Mouse (Mus musculus) lung, embryonic 15.5 days (tissue): ENCODE measurements at regions not wholly inside any gene's neighbourhood (a gene's known extent, or its start where the extent isn't known, plus 50 kb on each side); places are given as distances from the start of the nearest gene placed in this dataset.

Experiments
- ATAC-seq: fragments of 200-750 bp; cut with Nextera tagmentation; 2 replicates; pipeline ENCODE4 v1.8.0; 2017; ENCODE audit warnings: moderate number of reproducible peaks, borderline replicate concordance; ENCODE audit not compliant: low FRiP score, low TSS enrichment; ENCODE audit errors: extremely low read depth
- H3K27ac ChIP-seq: fragments of 300-500 bp; sonication (generic); 2 replicates; pipeline ENCODE4 v1.5.1; 2015; ENCODE audit warnings: moderate library complexity, mild to moderate bottlenecking, inconsistent platforms
- H3K27me3 ChIP-seq: fragments of 300-500 bp; sonication (generic); 2 replicates; pipeline ENCODE4 v1.6.1; 2015; ENCODE audit warnings: inconsistent platforms
- H3K36me3 ChIP-seq: fragments of 300-500 bp; sonication (generic); 2 replicates; pipeline ENCODE4 v1.6.1; 2015; ENCODE audit warnings: inconsistent platforms
- H3K4me1 ChIP-seq: fragments of 300-500 bp; sonication (generic); 2 replicates; pipeline ENCODE4 v1.6.1; 2015; ENCODE audit warnings: inconsistent platforms
- H3K4me2 ChIP-seq: fragments of 300-500 bp; sonication (generic); 2 replicates; pipeline ENCODE4 v1.6.1; 2015; ENCODE audit warnings: inconsistent platforms, mild to moderate bottlenecking, moderate library complexity
- H3K4me3 ChIP-seq: fragments of 300-500 bp; sonication (generic); 2 replicates; pipeline ENCODE4 v1.5.1; 2015; ENCODE audit warnings: mild to moderate bottlenecking, inconsistent platforms
- H3K9ac ChIP-seq: fragments of 300-500 bp; sonication (generic); 2 replicates; pipeline ENCODE4 v1.6.1; 2015; ENCODE audit warnings: inconsistent platforms
- H3K9me3 ChIP-seq: fragments of 300-500 bp; sonication (generic); 2 replicates; pipeline ENCODE4 v1.6.1; 2016; ENCODE audit warnings: inconsistent platforms
- WGBS: fragments of 180-500 bp; shearing (Covaris S2); methylation state at CpG from one replicate; pipeline ENCODE4 v1.1.7; 2015; 5-methylcytosine and 5-hydroxymethylcytosine counted together

GRCm38 (mm10) chr8:6991516-6991915 is 1669.5 kb downstream of the Efnb2 start:
- H3K9ac ChIP-seq = no peak overlapping the region
- WGBS = 85% methylated on average over 2 of the region's 2 CpGs
- H3K4me3 ChIP-seq = no peak overlapping the region
- no peaks in the 10 kb centered on the region for H3K36me3 ChIP-seq
- no peaks in the 10 kb centered on the region for H3K9me3 ChIP-seq
- no peaks in the 10 kb centered on the region for H3K4me1 ChIP-seq
- no peak for ATAC-seq
- H3K27ac ChIP-seq = no peak overlapping the region
- no peak overlapping the region for H3K4me2 ChIP-seq
- H3K27me3 ChIP-seq = no peaks in the 10 kb centered on the region

DNA sequence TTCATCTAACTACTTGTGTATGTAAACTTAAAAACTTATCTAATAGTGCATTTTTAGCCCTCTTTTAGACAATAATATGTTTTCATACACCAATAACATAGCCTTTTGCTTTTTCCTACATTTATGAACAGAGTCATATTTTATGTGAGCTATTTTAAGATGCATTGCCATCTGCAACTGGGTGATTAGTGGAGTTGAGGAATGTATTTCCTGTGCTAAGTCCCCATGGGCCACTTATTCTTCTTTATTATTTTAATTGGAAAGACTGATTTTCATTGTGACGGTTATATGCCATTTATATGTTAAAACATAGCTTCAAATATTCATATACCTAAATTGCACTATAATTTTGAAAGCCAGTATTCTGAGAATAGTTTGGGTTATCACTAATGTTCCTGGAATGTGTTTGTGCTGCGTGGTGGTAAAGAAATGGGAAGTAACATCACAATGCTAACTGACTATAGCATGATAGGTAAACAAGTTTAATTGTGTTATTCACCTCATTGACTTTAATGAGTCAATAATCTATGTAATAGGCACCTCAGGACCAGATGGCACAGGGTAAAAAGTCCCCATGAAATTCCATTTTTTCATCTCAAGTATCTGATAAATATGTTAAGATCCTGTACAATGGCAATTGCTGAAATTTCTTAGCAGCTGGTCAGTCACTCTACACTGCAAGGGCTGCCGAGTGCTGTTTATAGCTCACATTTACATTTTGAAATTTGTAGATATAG is 1671.5 kb downstream of the Efnb2 start:
- no peak for ATAC-seq
- no peak overlapping the region for H3K4me2 ChIP-seq
- no peaks in the 10 kb centered on the region for H3K36me3 ChIP-seq
- no peaks in the 10 kb centered on the region for H3K9me3 ChIP-seq
- 70% methylated on average over 3 of the region's 3 CpGs for WGBS
- no peaks in the 10 kb centered on the region for H3K27me3 ChIP-seq
- H3K4me1 ChIP-seq = no peaks in the 10 kb centered on the region
- H3K27ac ChIP-seq = no peak overlapping the region
- H3K9ac ChIP-seq = no peak overlapping the region
- H3K4me3 ChIP-seq = no peak overlapping the region

- ATAC-seq = no peak
- H3K4me1 ChIP-seq = no peaks in the 10 kb centered on the region
- no peaks in the 10 kb centered on the region for H3K9me3 ChIP-seq
- H3K27me3 ChIP-seq = no peaks in the 10 kb centered on the region
- no peak overlapping the region for H3K27ac ChIP-seq
- no peak overlapping the region for H3K9ac ChIP-seq
- H3K36me3 ChIP-seq = no peaks in the 10 kb centered on the region
- no peak overlapping the region for H3K4me3 ChIP-seq
- H3K4me2 ChIP-seq = no peak overlapping the region
Observed at GRCm38 (mm10) chr8:6973961-6974360, 1687.1 kb downstream of the Efnb2 start.

DNA sequence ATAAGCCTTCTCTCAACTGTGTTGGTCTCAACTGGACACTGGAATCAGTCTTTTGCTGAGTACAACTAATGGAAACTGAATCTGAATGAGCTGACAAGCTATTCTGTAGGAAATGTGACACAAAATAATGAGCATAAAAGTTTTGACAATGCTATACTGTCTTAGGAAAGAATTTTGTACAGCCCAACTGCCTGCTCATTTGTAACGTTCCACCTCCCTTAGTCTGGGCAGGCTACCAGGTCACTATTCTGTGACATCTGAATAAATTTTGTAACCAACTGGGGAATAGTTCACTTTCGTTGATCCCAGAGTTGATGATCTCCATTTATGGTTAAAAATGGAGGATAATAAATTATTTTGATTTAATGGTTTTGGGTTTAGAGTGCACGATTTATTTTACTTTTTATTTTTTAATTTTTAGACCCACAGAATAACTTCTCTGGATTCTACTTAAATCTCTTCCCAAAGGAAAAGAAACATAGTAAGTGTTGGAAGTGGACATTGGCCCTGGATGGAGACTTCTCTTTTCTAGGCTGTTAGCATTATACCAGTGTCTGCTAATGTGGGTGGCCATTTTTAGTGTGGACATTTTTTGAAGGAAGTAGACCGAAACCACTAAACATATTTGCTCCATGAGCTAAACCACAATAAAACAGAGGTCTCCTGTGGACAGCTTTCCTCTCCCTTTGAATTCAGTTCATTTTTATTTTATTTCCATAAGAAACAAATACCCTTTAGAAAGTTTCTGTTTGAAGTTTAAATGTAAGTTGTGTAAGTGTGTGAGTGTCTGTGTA is 1697.8 kb downstream of the Efnb2 start:
- H3K9ac ChIP-seq = no peak overlapping the region
- WGBS = 63% methylated on average over 4 of the region's 4 CpGs
- no peaks in the 10 kb centered on the region for H3K27me3 ChIP-seq
- H3K4me1 ChIP-seq = no peaks in the 10 kb centered on the region
- no peaks in the 10 kb centered on the region for H3K9me3 ChIP-seq
- H3K36me3 ChIP-seq = no peaks in the 10 kb centered on the region
- no peak overlapping the region for H3K4me3 ChIP-seq
- no peak for ATAC-seq
- no peak overlapping the region for H3K4me2 ChIP-seq
- no peak overlapping the region for H3K27ac ChIP-seq

DNA sequence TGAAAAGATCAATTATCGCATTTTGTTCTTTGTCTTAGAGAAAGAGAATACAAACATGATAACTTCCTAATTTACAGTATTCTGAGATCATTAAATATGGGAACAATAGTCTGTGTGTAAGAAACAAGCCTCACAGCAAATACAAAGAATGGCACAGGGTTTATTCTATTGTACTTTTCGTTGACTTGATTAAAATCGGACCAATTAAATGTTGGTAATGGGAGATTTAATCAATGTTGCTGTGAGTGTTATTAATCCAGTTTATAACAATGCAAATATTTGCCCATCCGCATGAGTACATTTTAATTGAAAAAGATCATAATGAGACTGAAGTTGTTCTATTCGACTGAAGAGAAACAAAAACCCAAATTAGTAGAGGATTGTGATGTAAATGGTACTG is 1703.0 kb downstream of the Efnb2 start:
- no peak for ATAC-seq
- H3K27ac ChIP-seq = no peak overlapping the region
- H3K36me3 ChIP-seq = no peaks in the 10 kb centered on the region
- H3K27me3 ChIP-seq = no peaks in the 10 kb centered on the region
- 88% methylated on average over 5 of the region's 5 CpGs for WGBS
- no peaks in the 10 kb centered on the region for H3K4me1 ChIP-seq
- no peaks in the 10 kb centered on the region for H3K9me3 ChIP-seq
- H3K9ac ChIP-seq = no peak overlapping the region
- no peak overlapping the region for H3K4me2 ChIP-seq
- H3K4me3 ChIP-seq = no peak overlapping the region

DNA sequence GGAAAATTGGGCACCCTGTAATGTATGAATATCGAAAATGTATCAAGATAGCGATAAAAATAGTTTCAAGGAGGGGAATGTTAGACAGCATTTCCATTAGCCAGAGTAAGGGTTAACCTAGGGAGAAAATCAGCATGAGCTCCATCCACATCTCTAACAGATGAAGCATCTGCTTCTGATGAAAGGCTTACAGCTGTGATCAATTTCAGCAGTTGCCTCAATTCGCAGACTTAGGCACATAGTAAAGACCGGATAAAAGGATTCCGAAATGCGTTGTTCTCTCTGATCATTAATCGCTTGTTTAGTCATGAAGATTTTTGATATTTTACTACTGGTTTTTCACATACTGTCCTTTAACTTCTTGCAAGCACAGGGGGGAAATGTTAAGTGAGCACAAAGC is 1706.8 kb downstream of the Efnb2 start:
- H3K27me3 ChIP-seq = no peaks in the 10 kb centered on the region
- H3K36me3 ChIP-seq = no peaks in the 10 kb centered on the region
- no peak overlapping the region for H3K4me3 ChIP-seq
- no peaks in the 10 kb centered on the region for H3K9me3 ChIP-seq
- no peak overlapping the region for H3K4me2 ChIP-seq
- H3K9ac ChIP-seq = no peak overlapping the region
- no peak for ATAC-seq
- 67% methylated on average over 7 of the region's 7 CpGs for WGBS
- no peak overlapping the region for H3K27ac ChIP-seq
- H3K4me1 ChIP-seq = no peaks in the 10 kb centered on the region

DNA sequence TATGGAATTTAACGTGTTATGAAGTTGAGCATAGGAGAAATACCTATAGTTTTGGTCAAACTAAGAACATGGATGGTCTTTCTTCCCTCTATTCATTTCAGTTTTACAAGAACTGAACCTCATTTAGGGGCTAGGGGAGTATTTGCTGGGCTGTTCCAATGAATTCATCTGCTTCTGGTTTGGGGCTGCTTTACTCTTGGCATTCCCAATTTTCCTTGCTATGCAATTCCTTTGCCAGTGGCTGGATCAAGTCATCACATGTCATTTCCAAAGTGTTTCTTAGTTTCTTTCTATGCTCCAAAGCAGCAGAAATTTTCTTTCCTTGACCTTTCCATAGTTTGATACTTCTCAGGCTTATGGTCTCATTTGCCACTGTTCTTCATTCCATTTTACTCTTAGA is 1738.6 kb downstream of the Efnb2 start:
- 77% methylated on average over 1 of the region's 1 CpGs for WGBS
- H3K4me3 ChIP-seq = no peak overlapping the region
- no peak for ATAC-seq
- H3K9ac ChIP-seq = no peak overlapping the region
- H3K27ac ChIP-seq = no peak overlapping the region
- no peak overlapping the region for H3K4me2 ChIP-seq
- H3K9me3 ChIP-seq = no peaks in the 10 kb centered on the region
- no peaks in the 10 kb centered on the region for H3K4me1 ChIP-seq
- no peaks in the 10 kb centered on the region for H3K36me3 ChIP-seq
- no peaks in the 10 kb centered on the region for H3K27me3 ChIP-seq

- Histone ChIP-seq H3K36me3 (no peaks in the 10 kb centered on the region), H3K9ac (no peak overlapping the region), H3K4me2 (no peak overlapping the region), H3K4me3 (no peak overlapping the region), H3K27ac (no peak overlapping the region), H3K27me3 (no peaks in the 10 kb centered on the region), H3K4me1 (no peaks in the 10 kb centered on the region), H3K9me3 (no peaks in the 10 kb centered on the region)
- ATAC-seq = no peak
- WGBS = 78% methylated on average over 3 of the region's 3 CpGs
Observed at GRCm38 (mm10) chr8:6907682-6908081, 1753.4 kb downstream of the Efnb2 start.

DNA sequence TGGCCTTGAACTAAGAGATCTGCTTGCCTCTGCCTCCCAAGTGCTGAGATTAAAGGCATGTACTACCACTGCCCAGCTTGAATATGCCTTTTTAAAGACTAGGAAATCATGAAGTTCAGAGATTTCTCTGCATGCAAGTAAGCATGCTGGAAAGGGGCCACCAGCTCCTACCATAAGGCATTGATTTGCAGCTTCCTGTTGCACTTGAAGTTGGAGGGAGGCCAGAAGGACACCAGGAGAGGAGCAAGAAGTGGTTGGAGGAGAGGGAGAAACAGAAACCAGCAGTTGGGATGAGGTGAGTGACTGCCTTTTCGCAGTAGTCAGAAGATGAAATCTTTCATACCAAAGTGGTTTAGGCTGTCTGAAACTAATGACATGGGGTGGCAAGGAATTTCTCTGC is 1769.6 kb downstream of the Efnb2 start:
- Histone ChIP-seq H3K4me3 (no peak overlapping the region), H3K9me3 (no peaks in the 10 kb centered on the region), H3K27ac (no peak overlapping the region), H3K4me1 (no peaks in the 10 kb centered on the region), H3K27me3 (no peaks in the 10 kb centered on the region), H3K4me2 (no peak overlapping the region), H3K9ac (no peak overlapping the region), H3K36me3 (no peaks in the 10 kb centered on the region)
- WGBS = 64% methylated on average over 1 of the region's 1 CpGs
- ATAC-seq = no peak

DNA sequence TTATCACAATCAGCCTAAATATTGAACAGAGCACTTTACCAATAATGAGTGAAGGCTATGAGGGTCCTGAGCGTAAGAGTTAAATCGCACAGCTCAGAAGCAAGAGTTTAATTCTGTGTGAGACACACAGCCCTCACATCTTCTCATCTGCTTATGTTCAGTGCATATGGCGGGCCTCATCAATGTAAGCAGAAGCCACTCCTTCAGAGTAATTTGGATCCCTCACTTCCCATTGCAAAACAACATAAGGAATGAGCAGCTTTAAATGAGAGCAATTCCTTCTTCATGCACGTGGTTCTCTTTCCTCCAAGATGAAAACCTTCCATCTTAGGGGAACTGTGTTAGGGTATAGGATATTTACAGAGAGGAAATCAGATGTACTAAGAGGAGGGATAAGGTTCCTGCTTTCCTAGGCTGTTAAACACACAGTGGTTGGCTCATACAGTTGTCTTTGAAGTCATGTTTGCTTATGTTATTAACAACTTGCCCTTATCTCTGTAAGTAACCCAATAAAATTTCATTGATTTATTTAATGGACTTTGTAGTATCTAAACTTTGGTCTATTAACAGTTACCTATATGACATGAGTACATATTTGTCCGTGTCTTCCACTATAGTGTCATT is 1774.2 kb downstream of the Efnb2 start:
- Histone ChIP-seq H3K36me3 (no peaks in the 10 kb centered on the region), H3K27me3 (no peaks in the 10 kb centered on the region), H3K4me2 (no peak overlapping the region), H3K27ac (no peak overlapping the region), H3K4me1 (no peaks in the 10 kb centered on the region), H3K9me3 (no peaks in the 10 kb centered on the region), H3K9ac (no peak overlapping the region), H3K4me3 (no peak overlapping the region)
- 74% methylated on average over 5 of the region's 5 CpGs for WGBS
- no peak for ATAC-seq

GRCm38 (mm10) chr8:6884828-6885227 is 1776.2 kb downstream of the Efnb2 start:
- H3K27me3 ChIP-seq = no peaks in the 10 kb centered on the region
- no peaks in the 10 kb centered on the region for H3K36me3 ChIP-seq
- no peak overlapping the region for H3K4me2 ChIP-seq
- no peak overlapping the region for H3K27ac ChIP-seq
- ATAC-seq = no peak
- H3K4me1 ChIP-seq = no peaks in the 10 kb centered on the region
- no peak overlapping the region for H3K9ac ChIP-seq
- H3K4me3 ChIP-seq = no peak overlapping the region
- no peaks in the 10 kb centered on the region for H3K9me3 ChIP-seq

DNA sequence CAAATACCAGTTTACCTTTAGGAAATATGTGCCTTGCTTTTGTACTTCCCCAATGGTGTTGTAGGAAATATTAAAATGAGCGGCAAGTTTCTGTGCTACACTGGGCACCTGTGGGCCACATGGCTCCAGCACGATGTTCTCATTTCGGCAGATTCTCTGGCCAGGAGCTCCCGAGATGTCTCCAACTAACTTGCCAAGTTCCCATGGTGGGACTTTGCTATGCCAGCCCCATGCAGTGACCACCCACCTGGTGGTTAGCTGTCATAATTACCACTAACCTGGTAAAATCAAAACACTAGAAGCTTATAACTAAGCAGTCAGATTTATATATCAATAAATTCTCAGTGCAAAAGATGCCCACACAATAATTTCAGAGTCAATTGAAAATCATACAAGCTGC is 1777.5 kb upstream of the Slc10a2 start:
- H3K27me3 ChIP-seq = no peaks in the 10 kb centered on the region
- H3K9me3 ChIP-seq = no peaks in the 10 kb centered on the region
- H3K9ac ChIP-seq = no peak overlapping the region
- no peaks in the 10 kb centered on the region for H3K4me1 ChIP-seq
- WGBS = 90% methylated on average over 4 of the region's 4 CpGs
- no peak for ATAC-seq
- no peaks in the 10 kb centered on the region for H3K36me3 ChIP-seq
- no peak overlapping the region for H3K4me3 ChIP-seq
- no peak overlapping the region for H3K4me2 ChIP-seq
- H3K27ac ChIP-seq = no peak overlapping the region
